Mouse (Mus musculus): ENCODE results near the gene Mmachc. TPM values are rescaled to one million over a fixed set of nuclear protein-coding genes. Genes with fewer than 3 reads are reported as not detected.

Gene Mmachc
- polyA plus RNA-seq (2015; fragmentation: Nextera tagmentation; extraction: Ambion mirVana): 19.4 and 21.1 TPM in 2 replicates

DNA sequence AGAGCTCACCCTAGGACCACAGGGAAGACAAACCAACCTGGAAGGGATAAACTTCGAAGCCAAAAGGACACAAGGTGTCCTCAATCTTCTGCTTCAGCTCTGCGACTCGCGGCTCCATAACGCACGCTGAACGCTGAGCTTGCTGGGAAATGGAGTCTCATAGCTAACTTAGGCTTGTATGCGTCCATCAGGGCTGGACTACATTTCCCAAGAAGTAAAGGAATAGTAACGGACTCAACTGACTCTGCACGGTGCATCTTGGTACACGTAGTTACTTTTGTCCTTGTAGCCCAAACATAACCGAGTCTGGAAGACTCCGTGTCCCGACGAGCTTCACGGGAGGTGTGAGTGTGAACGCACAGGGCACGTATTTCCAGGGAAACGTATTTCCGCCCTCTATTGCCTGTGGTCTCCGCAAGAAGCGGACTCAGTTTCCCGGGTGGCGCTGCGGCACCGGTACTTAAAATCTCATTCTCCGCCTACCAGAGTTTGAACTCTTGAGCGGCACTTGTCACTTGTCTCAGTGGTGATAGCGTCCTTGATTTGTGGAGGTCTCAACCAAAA is at the start of gene Mmachc, which contains the start of gene Ccdc163:
TSS of gene Mmachc (minus strand) at position 206 of the 564 bp plus-strand sequence.
TSS of gene Ccdc163 (plus strand) at position 309 of the 564 bp plus-strand sequence.
- Histone ChIP-seq H3K4me3 (replicated peaks; ENCODE audit: low read length) (peak within 1 kb of the TSS; percentile 63), H3K9me3 (replicated peaks; ENCODE audit: control insufficient read depth, low read length) (no peaks in the 10 kb centered on the region), H3K36me3 (ENCODE audit: control insufficient read depth, insufficient read depth, low read length) (0 out of 2 replicates have a peak, but pooled peaks cover 2% of the 10 kb centered on the region), H3K9ac (ENCODE audit: low read length) (peak within 1 kb of the TSS; percentile 71), H3K4me1 (ENCODE audit: control insufficient read depth, insufficient read depth, low read length) (0 out of 2 replicates have a peak, but pooled peaks cover 4% of the 10 kb centered on the region), H3K27me3 (ENCODE audit: control insufficient read depth, insufficient read depth, low read length) (no peaks in the 10 kb centered on the region), H3K27ac (ENCODE audit: low read length) (no peak within 1 kb of the TSS), H3K4me2 (ENCODE audit: low read depth, low read length) (peak within 1 kb of the TSS; percentile 82)
- peak; percentile 99 for ATAC-seq (ENCODE audit: insufficient read depth, low FRiP score)
- under 1% methylated on average over 29 of the region's 29 CpGs for WGBS

DNA sequence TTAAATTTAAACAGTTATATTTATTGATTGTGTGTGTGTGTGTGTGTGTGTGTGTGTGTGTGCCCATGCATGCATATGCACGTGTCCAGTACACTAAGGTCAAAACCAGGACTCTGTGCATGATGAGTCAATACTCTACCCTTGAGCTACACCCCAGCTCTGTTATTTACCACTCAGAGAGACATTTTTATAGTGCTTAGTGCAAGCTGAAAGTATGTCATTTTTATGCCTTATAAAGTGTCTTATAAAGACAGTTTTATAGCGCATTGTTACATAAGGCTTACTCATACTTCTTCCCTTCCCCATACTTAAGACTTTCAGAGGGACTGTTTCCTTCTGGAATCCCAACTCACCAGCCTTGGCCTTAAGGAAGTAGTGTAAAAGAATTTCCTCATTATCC is 41.5 kb upstream of the Mmachc start:
- Histone ChIP-seq H3K9me3 (replicated peaks; ENCODE audit: control insufficient read depth, low read length) (no peaks in the 10 kb centered on the region), H3K4me2 (ENCODE audit: low read depth, low read length) (no peak overlapping the region), H3K9ac (ENCODE audit: low read length) (no peak overlapping the region), H3K36me3 (ENCODE audit: control insufficient read depth, insufficient read depth, low read length) (no peaks in the 10 kb centered on the region), H3K27me3 (ENCODE audit: control insufficient read depth, insufficient read depth, low read length) (no peaks in the 10 kb centered on the region), H3K27ac (ENCODE audit: low read length) (no peak overlapping the region), H3K4me1 (ENCODE audit: control insufficient read depth, insufficient read depth, low read length) (no peaks in the 10 kb centered on the region), H3K4me3 (replicated peaks; ENCODE audit: low read length) (no peak overlapping the region)
- WGBS: 93% methylated on average over 2 of the region's 2 CpGs
- no peak for ATAC-seq (ENCODE audit: insufficient read depth, low FRiP score)

DNA sequence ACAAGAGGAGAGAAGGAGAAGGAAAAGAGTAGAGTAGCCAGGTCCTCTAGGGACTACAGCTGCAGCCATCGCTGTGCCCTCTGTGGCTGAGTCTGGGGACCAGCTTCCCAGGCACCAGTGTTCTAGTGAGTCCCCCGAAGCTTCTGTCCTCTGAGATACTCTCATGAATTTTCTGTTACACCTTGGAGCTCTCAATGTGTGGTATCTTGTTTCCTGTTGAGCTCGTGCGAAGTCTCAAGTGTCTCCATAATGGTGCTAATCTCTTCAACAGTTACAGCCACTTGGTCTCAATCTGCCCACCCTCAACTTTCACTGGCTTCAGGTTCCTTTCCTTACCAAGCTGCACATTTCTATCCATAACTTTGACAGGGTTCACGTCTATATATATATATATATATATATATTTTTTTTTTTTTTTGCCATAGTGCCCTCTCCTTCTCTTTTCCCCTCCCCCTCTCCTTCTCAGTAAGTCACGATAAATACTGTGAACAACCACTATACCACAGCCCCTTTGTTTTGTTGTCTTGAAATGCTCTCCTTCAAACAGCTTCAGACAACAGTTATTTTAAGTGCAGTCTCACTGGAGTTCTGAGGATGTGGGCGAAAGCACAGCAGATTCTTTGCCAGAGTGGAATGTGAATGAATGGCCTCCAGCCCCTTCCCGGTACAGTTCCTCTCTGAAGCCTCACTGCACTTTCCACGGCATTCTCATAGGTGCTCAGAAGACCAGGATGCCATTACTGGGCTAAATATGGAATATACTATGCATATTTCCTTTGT is 31.0 kb upstream of the Mmachc start:
- ATAC-seq (ENCODE audit: insufficient read depth, low FRiP score): no peak
- Histone ChIP-seq H3K27me3 (ENCODE audit: control insufficient read depth, insufficient read depth, low read length) (no peaks in the 10 kb centered on the region), H3K9ac (ENCODE audit: low read length) (no peak overlapping the region), H3K4me3 (replicated peaks; ENCODE audit: low read length) (no peak overlapping the region), H3K4me2 (ENCODE audit: low read depth, low read length) (no peak overlapping the region), H3K4me1 (ENCODE audit: control insufficient read depth, insufficient read depth, low read length) (no peaks in the 10 kb centered on the region), H3K36me3 (ENCODE audit: control insufficient read depth, insufficient read depth, low read length) (no peaks in the 10 kb centered on the region), H3K9me3 (replicated peaks; ENCODE audit: control insufficient read depth, low read length) (no peaks in the 10 kb centered on the region), H3K27ac (ENCODE audit: low read length) (no peak overlapping the region)
- WGBS: 76% methylated on average over 9 of the region's 9 CpGs

- H3K36me3 ChIP-seq (ENCODE audit: control insufficient read depth, insufficient read depth, low read length): no peaks in the 10 kb centered on the region
- no peak for ATAC-seq (ENCODE audit: insufficient read depth, low FRiP score)
- H3K27ac ChIP-seq (ENCODE audit: low read length): no peak overlapping the region
- no peaks in the 10 kb centered on the region for H3K27me3 ChIP-seq (ENCODE audit: control insufficient read depth, insufficient read depth, low read length)
- no peak overlapping the region for H3K4me2 ChIP-seq (ENCODE audit: low read depth, low read length)
- WGBS: 75% methylated on average over 2 of the region's 2 CpGs
- H3K9me3 ChIP-seq (replicated peaks; ENCODE audit: control insufficient read depth, low read length): no peaks in the 10 kb centered on the region
- no peak overlapping the region for H3K4me3 ChIP-seq (replicated peaks; ENCODE audit: low read length)
- H3K9ac ChIP-seq (ENCODE audit: low read length): no peak overlapping the region
- no peaks in the 10 kb centered on the region for H3K4me1 ChIP-seq (ENCODE audit: control insufficient read depth, insufficient read depth, low read length)
Measured at GRCm38 (mm10) chr4:116734996-116735395, 26.8 kb upstream of the Mmachc start.

DNA sequence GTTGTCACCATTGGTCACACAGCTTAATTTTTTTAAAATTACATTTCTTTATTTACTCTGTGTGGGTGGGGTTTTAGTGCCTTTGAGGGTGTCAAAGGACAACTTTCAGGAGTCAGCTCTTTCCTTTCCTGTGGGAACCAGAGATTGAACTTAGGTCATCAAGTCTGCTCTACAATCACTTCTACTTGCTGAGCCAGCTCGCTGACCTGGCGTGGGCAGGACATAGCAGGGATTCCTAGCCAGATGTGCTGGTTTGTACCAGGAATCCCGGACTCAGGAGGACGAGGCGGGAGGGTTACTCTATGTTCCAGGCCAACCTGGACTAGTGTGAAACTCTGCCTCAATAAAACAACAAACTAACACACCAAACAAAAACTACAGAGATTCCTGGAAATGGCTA is 24.1 kb upstream of the Mmachc start:
- Histone ChIP-seq H3K4me1 (ENCODE audit: control insufficient read depth, insufficient read depth, low read length) (no peaks in the 10 kb centered on the region), H3K9ac (ENCODE audit: low read length) (no peak overlapping the region), H3K27ac (ENCODE audit: low read length) (no peak overlapping the region), H3K4me3 (replicated peaks; ENCODE audit: low read length) (no peak overlapping the region), H3K36me3 (ENCODE audit: control insufficient read depth, insufficient read depth, low read length) (no peaks in the 10 kb centered on the region), H3K9me3 (replicated peaks; ENCODE audit: control insufficient read depth, low read length) (no peaks in the 10 kb centered on the region), H3K4me2 (ENCODE audit: low read depth, low read length) (no peak overlapping the region), H3K27me3 (ENCODE audit: control insufficient read depth, insufficient read depth, low read length) (no peaks in the 10 kb centered on the region)
- WGBS: 62% methylated on average over 5 of the region's 5 CpGs
- no peak for ATAC-seq (ENCODE audit: insufficient read depth, low FRiP score)

- Histone ChIP-seq H3K9ac (ENCODE audit: low read length) (no peak overlapping the region), H3K4me2 (ENCODE audit: low read depth, low read length) (no peak overlapping the region), H3K27ac (ENCODE audit: low read length) (no peak overlapping the region), H3K4me1 (ENCODE audit: control insufficient read depth, insufficient read depth, low read length) (no peaks in the 10 kb centered on the region), H3K4me3 (replicated peaks; ENCODE audit: low read length) (no peak overlapping the region), H3K9me3 (replicated peaks; ENCODE audit: control insufficient read depth, low read length) (no peaks in the 10 kb centered on the region), H3K27me3 (ENCODE audit: control insufficient read depth, insufficient read depth, low read length) (no peaks in the 10 kb centered on the region), H3K36me3 (ENCODE audit: control insufficient read depth, insufficient read depth, low read length) (no peaks in the 10 kb centered on the region)
- no peak for ATAC-seq (ENCODE audit: insufficient read depth, low FRiP score)
- WGBS: 79% methylated on average over 9 of the region's 9 CpGs
Measured at GRCm38 (mm10) chr4:116731077-116731476, 22.9 kb upstream of the Mmachc start.

GRCm38 (mm10) chr4:116729532-116729931 is 21.3 kb upstream of the Mmachc start:
- no peaks in the 10 kb centered on the region for H3K9me3 ChIP-seq (replicated peaks; ENCODE audit: control insufficient read depth, low read length)
- 82% methylated on average over 3 of the region's 3 CpGs for WGBS
- no peaks in the 10 kb centered on the region for H3K36me3 ChIP-seq (ENCODE audit: control insufficient read depth, insufficient read depth, low read length)
- H3K4me2 ChIP-seq (ENCODE audit: low read depth, low read length): no peak overlapping the region
- H3K4me1 ChIP-seq (ENCODE audit: control insufficient read depth, insufficient read depth, low read length): peaks cover 7% of the 10 kb centered on the region; the same call in 1 of the 2 replicates
- no peak overlapping the region for H3K27ac ChIP-seq (ENCODE audit: low read length)
- H3K4me3 ChIP-seq (replicated peaks; ENCODE audit: low read length): no peak overlapping the region
- H3K9ac ChIP-seq (ENCODE audit: low read length): no peak overlapping the region
- no peak for ATAC-seq (ENCODE audit: insufficient read depth, low FRiP score)
- H3K27me3 ChIP-seq (ENCODE audit: control insufficient read depth, insufficient read depth, low read length): no peaks in the 10 kb centered on the region

- no peaks in the 10 kb centered on the region for H3K36me3 ChIP-seq (ENCODE audit: control insufficient read depth, insufficient read depth, low read length)
- ATAC-seq (ENCODE audit: insufficient read depth, low FRiP score): no peak
- 59% methylated on average over 3 of the region's 3 CpGs for WGBS
- no peak overlapping the region for H3K27ac ChIP-seq (ENCODE audit: low read length)
- H3K4me2 ChIP-seq (ENCODE audit: low read depth, low read length): no peak overlapping the region
- H3K4me1 ChIP-seq (ENCODE audit: control insufficient read depth, insufficient read depth, low read length): peaks cover 7% of the 10 kb centered on the region; the same call in 1 of the 2 replicates
- no peak overlapping the region for H3K9ac ChIP-seq (ENCODE audit: low read length)
- H3K27me3 ChIP-seq (ENCODE audit: control insufficient read depth, insufficient read depth, low read length): no peaks in the 10 kb centered on the region
- H3K4me3 ChIP-seq (replicated peaks; ENCODE audit: low read length): no peak overlapping the region
- no peaks in the 10 kb centered on the region for H3K9me3 ChIP-seq (replicated peaks; ENCODE audit: control insufficient read depth, low read length)
Measured at GRCm38 (mm10) chr4:116727401-116727800, 19.2 kb upstream of the Mmachc start.

- no peaks in the 10 kb centered on the region for H3K9me3 ChIP-seq (replicated peaks; ENCODE audit: control insufficient read depth, low read length)
- no peak overlapping the region for H3K9ac ChIP-seq (ENCODE audit: low read length)
- H3K4me1 ChIP-seq (ENCODE audit: control insufficient read depth, insufficient read depth, low read length): peaks cover 11% of the 10 kb centered on the region; the same call in 1 of the 2 replicates
- ATAC-seq (ENCODE audit: insufficient read depth, low FRiP score): no peak
- 73% methylated on average over 5 of the region's 5 CpGs for WGBS
- no peaks in the 10 kb centered on the region for H3K36me3 ChIP-seq (ENCODE audit: control insufficient read depth, insufficient read depth, low read length)
- H3K27me3 ChIP-seq (ENCODE audit: control insufficient read depth, insufficient read depth, low read length): no peaks in the 10 kb centered on the region
- H3K4me3 ChIP-seq (replicated peaks; ENCODE audit: low read length): no peak overlapping the region
- H3K4me2 ChIP-seq (ENCODE audit: low read depth, low read length): no peak overlapping the region
- H3K27ac ChIP-seq (ENCODE audit: low read length): no peak overlapping the region
Measured at GRCm38 (mm10) chr4:116725444-116725843, 17.2 kb upstream of the Mmachc start.
